Mouse (Mus musculus) C2C12 (cell line): ENCODE results near the gene Veph1.

Experiments
- CTCF ChIP-seq: IDR thresholded peaks from one replicate; pipeline ENCODE4 v1.5.1; 2011; ENCODE audit not compliant: control insufficient read depth, insufficient read depth, insufficient read length
- MYOD1 ChIP-seq: IDR thresholded peaks from one replicate; pipeline ENCODE4 v1.6.1; 2011; ENCODE audit warnings: low read depth; ENCODE audit not compliant: control insufficient read depth, insufficient read length
- USF1 ChIP-seq: IDR thresholded peaks from one replicate; pipeline ENCODE4 v1.6.1; 2011; ENCODE audit warnings: low read depth, mild to moderate bottlenecking, control low read depth, moderate library complexity

- TF ChIP-seq MYOD1 (no peak), USF1 (no peak), CTCF (no peak)
Measured at GRCm38 (mm10) chr3:66019171-66019570, 277.5 kb downstream of the Veph1 start.
